Mouse (Mus musculus): ENCODE data around the gene Erich4. TPM values are rescaled to one million over a fixed set of nuclear protein-coding genes. Genes with fewer than 3 reads are reported as not detected.

Erich4 gene
- not detected for total RNA-seq (2021)
- long read RNA-seq = 0 reads

GRCm38 (mm10) chr7:25615706-25616011 is at the start of gene Erich4:
TSS of gene Erich4 (minus strand) at chr7:25615892.
- DNase-seq (ENCODE audit: low spot score in 2 of 2) = no peak

- peak; percentile 98 to 99 for DNase-seq (ENCODE audit: low spot score in 2 of 2)
These were observed 43.2 kb upstream of the Erich4 start, which contains the start of the genes Bckdha and Exosc5 for GRCm38 (mm10) chr7:25658657-25659472. TSS of gene Bckdha (minus strand) at chr7:25658981. TSS of gene Exosc5 (plus strand) at chr7:25659164.

GRCm38 (mm10) chr7:25657785-25658184 is 42.1 kb upstream of the Erich4 start:
- DNase-seq (ENCODE audit: low spot score in 2 of 2) = no peak

- no peak for DNase-seq (ENCODE audit: low spot score in 2 of 2)
These were observed 40.1 kb upstream of the Erich4 start for GRCm38 (mm10) chr7:25655601-25656428.

GRCm38 (mm10) chr7:25652244-25652759 is 36.6 kb upstream of the Erich4 start:
- DNase-seq (ENCODE audit: low spot score in 2 of 2) = no peak

- DNase-seq (ENCODE audit: low spot score in 2 of 2) = no peak
These were observed 35.6 kb upstream of the Erich4 start for GRCm38 (mm10) chr7:25651281-25651680.

- DNase-seq (ENCODE audit: low spot score in 2 of 2) = no peak
These were observed 34.1 kb upstream of the Erich4 start for GRCm38 (mm10) chr7:25649839-25650238.

GRCm38 (mm10) chr7:25647574-25648123 is 32.0 kb upstream of the Erich4 start:
- no peak for DNase-seq (ENCODE audit: low spot score in 2 of 2)

- DNase-seq (ENCODE audit: low spot score in 2 of 2) = no peak
These were observed 29.4 kb upstream of the Erich4 start for GRCm38 (mm10) chr7:25645074-25645473.

- DNase-seq (ENCODE audit: low spot score in 2 of 2) = no peak
These were observed 28.9 kb upstream of the Erich4 start for GRCm38 (mm10) chr7:25644631-25645030.

- DNase-seq (ENCODE audit: low spot score in 2 of 2) = no peak
These were observed 28.4 kb upstream of the Erich4 start for GRCm38 (mm10) chr7:25644136-25644535.

- DNase-seq (ENCODE audit: low spot score in 2 of 2) = no peak
These were observed 24.1 kb upstream of the Erich4 start for GRCm38 (mm10) chr7:25639754-25640153.

GRCm38 (mm10) chr7:25637099-25637498 is 21.4 kb upstream of the Erich4 start:
- no peak for DNase-seq (ENCODE audit: low spot score in 2 of 2)

GRCm38 (mm10) chr7:25636373-25636772 is 20.7 kb upstream of the Erich4 start:
- no peak for DNase-seq (ENCODE audit: low spot score in 2 of 2)

GRCm38 (mm10) chr7:25632679-25633078 is 17.0 kb upstream of the Erich4 start:
- DNase-seq (ENCODE audit: low spot score in 2 of 2) = no peak

GRCm38 (mm10) chr7:25628323-25628620 is 12.6 kb upstream of the Erich4 start:
- no peak for DNase-seq (ENCODE audit: low spot score in 2 of 2)

GRCm38 (mm10) chr7:25627431-25628322 is 12.0 kb upstream of the Erich4 start:
- DNase-seq (ENCODE audit: low spot score in 2 of 2) = no peak

- peak in 1 of 2 experiments; percentile 25 for DNase-seq (ENCODE audit: low spot score in 2 of 2)
These were observed 11.1 kb upstream of the Erich4 start, which contains the start of gene B3gnt8 for GRCm38 (mm10) chr7:25626509-25627430. TSS of gene B3gnt8 (plus strand) at chr7:25626654.

- no peak for DNase-seq (ENCODE audit: low spot score in 2 of 2)
These were observed 10.0 kb upstream of the Erich4 start for GRCm38 (mm10) chr7:25625594-25626250.
